ENCODE assay signal across 19 mouse cellular contexts in genomic region chr8:10971984-10972383, GRCm38 (mm10). TPM values are rescaled to one million over a fixed set of nuclear protein-coding genes. Genes with fewer than 3 reads are reported as not detected.
DNase-seq lines count a peak whose midpoint lies in the region; ATAC-seq and TF ChIP-seq lines count a peak whose summit lies in the region.
"Had no signal": no experiment of that assay in that cellular context is flagged by ENCODE, and none has a peak within 500 bp of the region (broad histone marks: within the 10 kb centered on the region; RNA-seq: fewer than 3 reads in every experiment).

No protein-coding gene starts in this region.

- H3K9me3 ChIP-seq in heart, embryonic 13.5 days = no peaks in the 10 kb centered on the region
- H3K9me3 ChIP-seq in lung, embryonic 14.5 days (ENCODE audit: low read depth, low read length) = no peaks in the 10 kb centered on the region
- no peaks in the 10 kb centered on the region for H3K9me3 ChIP-seq in embryonic facial prominence, embryonic 10.5 days
- H3K9me3 ChIP-seq: embryonic facial prominence, embryonic 12.5 days; heart, embryonic 15.5 days; stomach, embryonic 15.5 days had no signal

- DNase-seq in heart, postnatal 4 days = no peak
- no peak for DNase-seq in lung, embryonic 14.5 days
- DNase-seq in lung, postnatal 36 days = no peak
- peak; percentile 35 for DNase-seq in ES-CJ7 (ENCODE audit: low read depth, low spot score)
- no peak for DNase-seq in embryonic facial prominence, embryonic 10.5 days (ENCODE audit: low spot score)
- no peak for DNase-seq in embryo, embryonic 10 days (ENCODE audit: low spot score)
- no peak for DNase-seq in testis, postnatal 10 days (ENCODE audit: low spot score)
- DNase-seq: adrenal gland, postnatal 10 days; cerebellum, adult 9-10 months; heart, adult 11 months; kidney, adult 2 months; lung, postnatal 4 days; right cerebral cortex, postnatal 25 days had no signal

- TF ChIP-seq CTCF in lung, embryonic 14.5 days (IDR thresholded peaks at IDR 0.05; ENCODE audit: low read depth) = no peak

- peaks cover 18% of the 10 kb centered on the region for H3K27me3 ChIP-seq in heart, embryonic 13.5 days (replicated peaks)
- no peaks in the 10 kb centered on the region for H3K27me3 ChIP-seq in lung, embryonic 14.5 days (ENCODE audit: insufficient read depth, low read length)
- peaks cover 34% of the 10 kb centered on the region for H3K27me3 ChIP-seq in embryonic facial prominence, embryonic 10.5 days (replicated peaks; ENCODE audit: low read depth, poor library complexity, severe bottlenecking)
- H3K27me3 ChIP-seq: stomach, embryonic 15.5 days had no signal

- WGBS in heart, embryonic 13.5 days = 58% methylated on average over 3 of the region's 3 CpGs
- WGBS in lung, embryonic 14.5 days = 51% methylated on average over 3 of the region's 3 CpGs
- WGBS in embryonic facial prominence, embryonic 10.5 days = 36% methylated on average over 3 of the region's 3 CpGs

- H3K4me3 ChIP-seq in heart, embryonic 13.5 days = no peak overlapping the region
- no peak overlapping the region for H3K4me3 ChIP-seq in lung, embryonic 14.5 days (ENCODE audit: low read depth, low read length)
- H3K4me3 ChIP-seq in embryonic facial prominence, embryonic 10.5 days = no peak overlapping the region
- H3K4me3 ChIP-seq: embryonic facial prominence, embryonic 12.5 days; heart, embryonic 15.5 days; stomach, embryonic 15.5 days had no signal

- ATAC-seq in heart, embryonic 13.5 days (ENCODE audit: extremely low read depth, insufficient number of reproducible peaks, low FRiP score, low TSS enrichment) = no peak
- no peak for ATAC-seq in lung, embryonic 14.5 days (ENCODE audit: insufficient read depth)
- ATAC-seq: activated CD4-positive, CD25-positive, alpha-beta regulatory T cell, adult 4 months; inflammation-experienced regulatory T-cells, adult 6 months had no signal

- no peak overlapping the region for H3K4me2 ChIP-seq in heart, embryonic 13.5 days
- H3K4me2 ChIP-seq in lung, embryonic 14.5 days = no peak overlapping the region
- H3K4me2 ChIP-seq: embryonic facial prominence, embryonic 12.5 days; heart, embryonic 15.5 days; stomach, embryonic 15.5 days had no signal

- H3K36me3 ChIP-seq in heart, embryonic 13.5 days = no peaks in the 10 kb centered on the region
- no peaks in the 10 kb centered on the region for H3K36me3 ChIP-seq in lung, embryonic 14.5 days (ENCODE audit: insufficient read depth)
- H3K36me3 ChIP-seq in embryonic facial prominence, embryonic 10.5 days (replicated peaks) = no peaks in the 10 kb centered on the region
- H3K36me3 ChIP-seq: embryonic facial prominence, embryonic 12.5 days; heart, embryonic 15.5 days; stomach, embryonic 15.5 days had no signal

- H3K4me1 ChIP-seq in heart, embryonic 13.5 days = peaks cover 55% of the 10 kb centered on the region
- peaks cover 53% of the 10 kb centered on the region for H3K4me1 ChIP-seq in lung, embryonic 14.5 days (ENCODE audit: insufficient read depth)
- peaks cover 75% of the 10 kb centered on the region for H3K4me1 ChIP-seq in embryonic facial prominence, embryonic 10.5 days

- peak overlapping the region; percentile 51; the same call in 1 of the 2 replicates for H3K27ac ChIP-seq in heart, embryonic 13.5 days (replicated peaks)
- H3K27ac ChIP-seq in lung, embryonic 14.5 days (ENCODE audit: low read depth) = peak overlapping the region; percentile 80
- H3K27ac ChIP-seq in embryonic facial prominence, embryonic 10.5 days (replicated peaks) = peak overlapping the region; percentile 76
- H3K27ac ChIP-seq: heart, embryonic 15.5 days; stomach, embryonic 15.5 days had no signal

- no peak overlapping the region for H3K9ac ChIP-seq in heart, embryonic 13.5 days
- H3K9ac ChIP-seq in lung, embryonic 14.5 days = no peak overlapping the region
- H3K9ac ChIP-seq: embryonic facial prominence, embryonic 12.5 days; heart, embryonic 15.5 days; stomach, embryonic 15.5 days had no signal

RNA-seq across cellular contexts. Expression of gene Irs2, which starts 36.3 kb away (rescaled TPM):
- polyA plus RNA-seq in heart, embryonic 13.5 days (2015; fragmentation: Nextera tagmentation; extraction: Ambion mirVana) = 3.0 and 3.2 TPM in 2 replicates
- 10 to 100 TPM; 39.5 to 47.6 TPM for total RNA-seq in heart, postnatal 4 days (2021)
- 5.7 TPM in 2 replicates for polyA plus RNA-seq in lung, embryonic 14.5 days (2014; fragmentation: Nextera tagmentation; extraction: Ambion mirVana)
- polyA plus RNA-seq in embryonic facial prominence, embryonic 10.5 days (2016; fragmentation: Nextera tagmentation; extraction: Ambion mirVana) = 7.9 and 8.1 TPM in 2 replicates
